Mouse (Mus musculus): ENCODE measurements around the gene Cnga4. TPM values are rescaled to one million over a fixed set of nuclear protein-coding genes. Genes with fewer than 3 reads are reported as not detected.
A peak's percentile ranks its signal among the peaks of the same experiment; 100 is the strongest.
"Not testable (repeated sequence)": the region's sequence is repeated elsewhere in the genome, so short reads cannot be mapped to it uniquely, and the experiment has no call there.

The Cnga4 gene
- 0.08 TPM in 1 of 2 replicates, not detected in the other for polyA plus RNA-seq (2016; fragmentation: Nextera tagmentation; extraction: Ambion mirVana)

- Histone ChIP-seq H3K4me1 (no peaks in the 10 kb centered on the region; the same call in 1 of the 2 replicates), H3K27me3 (no peaks in the 10 kb centered on the region), H3K4me3 (no peak within 1 kb of the TSS), H3K36me3 (no peaks in the 10 kb centered on the region), H3K4me2 (replicated peaks) (no peak within 1 kb of the TSS), H3K9me3 (no peaks in the 10 kb centered on the region), H3K9ac (no peak within 1 kb of the TSS), H3K27ac (no peak within 1 kb of the TSS)
- WGBS = 66% methylated on average over 5 of the region's 5 CpGs
- ATAC-seq (ENCODE audit: insufficient number of reproducible peaks, insufficient read depth, low FRiP score, low TSS enrichment) = no peak
Measured at GRCm38 (mm10) chr7:105404268-105404667, at the start of gene Cnga4. TSS of gene Cnga4 (plus strand) at chr7:105404568.

GRCm38 (mm10) chr7:105356064-105356463, 48.3 kb upstream of the Cnga4 start:
- H3K36me3 ChIP-seq; H3K4me1 ChIP-seq; H3K27me3 ChIP-seq; H3K9me3 ChIP-seq; H3K9ac ChIP-seq; H3K27ac ChIP-seq; H3K4me2 ChIP-seq (replicated peaks); H3K4me3 ChIP-seq; ATAC-seq (ENCODE audit: insufficient number of reproducible peaks, insufficient read depth, low FRiP score, low TSS enrichment): not testable (repeated sequence)
- WGBS = no CpG with 5 or more reads among the region's 5 CpGs

GRCm38 (mm10) chr7:105356487-105356886, 47.9 kb upstream of the Cnga4 start:
- H3K9ac ChIP-seq; H3K9me3 ChIP-seq; H3K4me3 ChIP-seq; H3K27ac ChIP-seq; H3K4me2 ChIP-seq (replicated peaks); H3K4me1 ChIP-seq; H3K27me3 ChIP-seq; H3K36me3 ChIP-seq: not testable (repeated sequence)
- WGBS = 92% methylated on average over 1 of the region's 2 CpGs
- 0 out of 2 replicates have a peak, but pooled peaks have one; percentile 67 for ATAC-seq (ENCODE audit: insufficient number of reproducible peaks, insufficient read depth, low FRiP score, low TSS enrichment)

- H3K9me3 ChIP-seq = no peaks in the 10 kb centered on the region
- no peaks in the 10 kb centered on the region for H3K36me3 ChIP-seq
- 88% methylated on average over 2 of the region's 2 CpGs for WGBS
- no peaks in the 10 kb centered on the region for H3K4me1 ChIP-seq
- no peak overlapping the region for H3K27ac ChIP-seq
- H3K27me3 ChIP-seq = no peaks in the 10 kb centered on the region
- ATAC-seq (ENCODE audit: insufficient number of reproducible peaks, insufficient read depth, low FRiP score, low TSS enrichment) = no peak
- H3K4me2 ChIP-seq (replicated peaks) = no peak overlapping the region
- no peak overlapping the region for H3K4me3 ChIP-seq
- no peak overlapping the region for H3K9ac ChIP-seq
Measured at GRCm38 (mm10) chr7:105361713-105362112, 42.7 kb upstream of the Cnga4 start.

- Histone ChIP-seq H3K36me3 (no peaks in the 10 kb centered on the region), H3K4me2 (replicated peaks) (no peak overlapping the region), H3K4me1 (no peaks in the 10 kb centered on the region), H3K9me3 (no peaks in the 10 kb centered on the region), H3K9ac (no peak overlapping the region), H3K4me3 (no peak overlapping the region), H3K27ac (no peak overlapping the region), H3K27me3 (no peaks in the 10 kb centered on the region)
- ATAC-seq (ENCODE audit: insufficient number of reproducible peaks, insufficient read depth, low FRiP score, low TSS enrichment) = no peak
- 85% methylated on average over 5 of the region's 5 CpGs for WGBS
Measured at GRCm38 (mm10) chr7:105367268-105367667, 37.1 kb upstream of the Cnga4 start.

GRCm38 (mm10) chr7:105367930-105368329, 36.4 kb upstream of the Cnga4 start, which contains the start of gene Olfr692:
TSS of gene Olfr692 (plus strand) at chr7:105368230.
- Histone ChIP-seq H3K27me3 (no peaks in the 10 kb centered on the region), H3K4me3 (no peak within 1 kb of the TSS), H3K9ac (no peak within 1 kb of the TSS), H3K27ac (no peak within 1 kb of the TSS), H3K9me3 (no peaks in the 10 kb centered on the region), H3K36me3 (no peaks in the 10 kb centered on the region), H3K4me2 (replicated peaks) (no peak within 1 kb of the TSS), H3K4me1 (no peaks in the 10 kb centered on the region)
- ATAC-seq (ENCODE audit: insufficient number of reproducible peaks, insufficient read depth, low FRiP score, low TSS enrichment) = no peak
- WGBS = 88% methylated on average over 1 of the region's 1 CpGs

- Histone ChIP-seq H3K36me3 (peaks cover 4% of the 10 kb centered on the region; the same call in 1 of the 2 replicates), H3K4me1 (no peaks in the 10 kb centered on the region), H3K4me2 (replicated peaks) (no peak overlapping the region), H3K27ac (no peak overlapping the region), H3K4me3 (no peak overlapping the region), H3K9ac (no peak overlapping the region), H3K9me3 (no peaks in the 10 kb centered on the region), H3K27me3 (no peaks in the 10 kb centered on the region)
- peak; percentile 47; the same call in 1 of the 2 replicates for ATAC-seq (ENCODE audit: insufficient number of reproducible peaks, insufficient read depth, low FRiP score, low TSS enrichment)
- WGBS = 94% methylated on average over 4 of the region's 4 CpGs
Measured at GRCm38 (mm10) chr7:105368521-105368920, 35.8 kb upstream of the Cnga4 start.

- 83% methylated on average over 1 of the region's 1 CpGs for WGBS
- no peak overlapping the region for H3K4me2 ChIP-seq (replicated peaks)
- no peaks in the 10 kb centered on the region for H3K27me3 ChIP-seq
- no peak for ATAC-seq (ENCODE audit: insufficient number of reproducible peaks, insufficient read depth, low FRiP score, low TSS enrichment)
- H3K4me3 ChIP-seq = no peak overlapping the region
- no peak overlapping the region for H3K27ac ChIP-seq
- no peaks in the 10 kb centered on the region for H3K9me3 ChIP-seq
- peaks cover 21% of the 10 kb centered on the region for H3K36me3 ChIP-seq
- H3K4me1 ChIP-seq = no peaks in the 10 kb centered on the region
- H3K9ac ChIP-seq = no peak overlapping the region
Measured at GRCm38 (mm10) chr7:105372912-105373311, 31.5 kb upstream of the Cnga4 start.

- Histone ChIP-seq H3K4me1 (no peaks in the 10 kb centered on the region), H3K9ac (no peak overlapping the region), H3K9me3 (no peaks in the 10 kb centered on the region), H3K4me2 (replicated peaks) (no peak overlapping the region), H3K27ac (no peak overlapping the region), H3K4me3 (no peak overlapping the region), H3K27me3 (no peaks in the 10 kb centered on the region), H3K36me3 (peaks cover 27% of the 10 kb centered on the region)
- WGBS = 92% methylated on average over 4 of the region's 4 CpGs
- ATAC-seq (ENCODE audit: insufficient number of reproducible peaks, insufficient read depth, low FRiP score, low TSS enrichment) = no peak
Measured at GRCm38 (mm10) chr7:105373509-105373908, 30.9 kb upstream of the Cnga4 start.

GRCm38 (mm10) chr7:105373976-105374375, 30.4 kb upstream of the Cnga4 start:
- Histone ChIP-seq H3K36me3 (peaks cover 32% of the 10 kb centered on the region), H3K4me1 (no peaks in the 10 kb centered on the region), H3K4me2 (replicated peaks) (no peak overlapping the region), H3K27me3 (no peaks in the 10 kb centered on the region), H3K27ac (no peak overlapping the region), H3K4me3 (no peak overlapping the region), H3K9me3 (no peaks in the 10 kb centered on the region), H3K9ac (no peak overlapping the region)
- no peak for ATAC-seq (ENCODE audit: insufficient number of reproducible peaks, insufficient read depth, low FRiP score, low TSS enrichment)
- WGBS = 94% methylated on average over 3 of the region's 3 CpGs

- Histone ChIP-seq H3K36me3 (peaks cover 41% of the 10 kb centered on the region), H3K4me3 (no peak within 1 kb of the TSS), H3K9ac (no peak within 1 kb of the TSS), H3K4me2 (replicated peaks) (no peak within 1 kb of the TSS), H3K4me1 (no peaks in the 10 kb centered on the region), H3K27ac (no peak within 1 kb of the TSS), H3K27me3 (no peaks in the 10 kb centered on the region), H3K9me3 (no peaks in the 10 kb centered on the region)
- no peak for ATAC-seq (ENCODE audit: insufficient number of reproducible peaks, insufficient read depth, low FRiP score, low TSS enrichment)
- WGBS = 100% methylated on average over 1 of the region's 1 CpGs
Measured at GRCm38 (mm10) chr7:105374866-105375265, 29.5 kb upstream of the Cnga4 start, which contains the start of gene Gm5901. TSS of gene Gm5901 (plus strand) at chr7:105375038.

- no peak overlapping the region for H3K4me2 ChIP-seq (replicated peaks)
Measured at GRCm38 (mm10) chr7:105380329-105380728, 24.0 kb upstream of the Cnga4 start.

More at GRCm38 (mm10) chr7:105380329-105380728, 24.0 kb upstream of the Cnga4 start:
- ATAC-seq (ENCODE audit: insufficient number of reproducible peaks, insufficient read depth, low FRiP score, low TSS enrichment) = no peak
- WGBS = 93% methylated on average over 3 of the region's 3 CpGs
- Histone ChIP-seq H3K27ac (no peak overlapping the region), H3K4me1 (no peaks in the 10 kb centered on the region), H3K9me3 (no peaks in the 10 kb centered on the region), H3K4me3 (no peak overlapping the region), H3K9ac (no peak overlapping the region), H3K27me3 (no peaks in the 10 kb centered on the region), H3K36me3 (peaks cover 78% of the 10 kb centered on the region)

Measured in embryonic facial prominence, embryonic 12.5 days (tissue).